Mouse (Mus musculus): ENCODE data around the gene Nusap1.
"Not testable (repeated sequence)": the region's sequence is repeated elsewhere in the genome, so short reads cannot be mapped to it uniquely, and the experiment has no call there.

Nusap1 gene

DNA sequence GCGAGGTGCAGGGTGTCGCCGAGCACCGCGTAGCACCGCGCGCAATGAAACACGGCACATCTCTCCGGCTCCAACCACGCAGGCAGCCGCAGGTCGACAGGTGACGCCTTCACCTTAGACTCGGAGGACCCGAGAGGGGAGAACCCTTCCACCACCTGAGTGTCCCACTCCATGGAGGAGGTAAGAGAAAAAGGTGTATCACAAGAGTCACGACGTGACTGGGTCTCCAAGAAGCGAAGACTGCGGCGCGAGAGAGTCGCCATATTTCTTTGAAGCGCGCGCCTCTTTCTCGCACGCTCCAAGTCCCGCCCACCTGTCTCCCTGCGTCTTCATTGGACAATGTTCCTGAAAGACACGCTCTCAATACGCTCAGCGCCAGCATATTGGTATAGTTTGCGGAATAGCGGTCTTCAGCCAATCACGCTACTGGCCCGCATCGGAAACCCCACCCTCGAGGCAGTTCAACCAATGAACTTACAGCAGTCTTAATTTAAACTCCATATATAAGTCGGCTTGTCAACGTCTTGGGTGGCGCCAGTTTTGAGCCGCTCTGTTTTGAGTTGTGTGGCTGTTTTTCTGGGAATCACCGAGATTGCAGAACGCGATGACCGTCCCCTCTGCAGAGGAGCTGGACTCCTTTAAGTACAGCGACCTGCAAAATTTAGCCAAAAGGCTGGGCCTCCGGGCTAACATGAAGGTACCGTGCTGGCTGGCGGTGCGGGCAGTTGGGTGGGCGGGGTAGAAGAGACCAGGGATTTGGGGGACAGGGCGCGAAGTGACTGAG is at the start of gene Nusap1, which contains the start of gene Oip5:
Gene Nusap1, plus strand, starts transcription at position 100 of the 784 bp plus-strand sequence.
Gene Oip5, minus strand, starts transcription at position 271 of the 784 bp plus-strand sequence.
- peak; percentile 91 to 97 for DNase-seq (ENCODE audit: low spot score in 2 of 2)

DNA sequence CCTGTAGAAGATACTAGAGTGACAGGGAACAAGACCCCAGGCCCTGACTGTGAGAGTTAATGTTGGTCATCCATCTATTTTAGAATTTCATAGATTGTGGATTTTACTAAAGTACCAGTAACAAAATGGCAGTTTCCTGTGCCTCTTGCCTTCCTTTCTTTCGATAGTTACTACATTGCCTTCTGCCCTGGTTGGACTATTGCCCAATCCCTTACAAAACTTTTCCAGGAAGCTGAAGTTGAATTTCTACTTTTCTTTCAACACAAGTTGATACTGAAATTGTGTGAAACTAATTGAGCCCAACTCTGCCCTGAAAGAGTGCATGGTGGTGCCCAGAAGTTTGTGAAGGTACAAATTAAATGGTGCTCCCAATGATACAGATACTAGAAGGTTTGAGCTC is 45.6 kb upstream of the Nusap1 start:
- DNase-seq (ENCODE audit: low spot score in 2 of 2): no peak

DNA sequence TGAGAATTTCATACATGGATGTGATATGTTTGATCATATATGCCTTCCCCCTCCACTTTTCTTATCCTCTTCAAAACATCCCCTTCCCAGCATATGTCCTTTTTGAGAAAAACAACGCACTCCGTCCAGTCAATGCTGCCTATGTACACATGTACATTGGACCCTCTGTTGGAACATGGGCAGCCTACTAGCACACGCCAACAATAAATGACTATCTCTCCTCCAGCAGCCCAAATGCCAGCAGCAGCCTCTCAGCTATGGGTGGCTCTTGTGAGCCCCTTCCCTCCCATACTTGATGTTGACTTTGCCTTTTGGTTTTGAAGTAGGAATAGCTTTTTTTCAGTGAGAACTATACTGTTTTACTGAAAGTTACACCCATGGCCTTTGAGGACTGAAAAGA is 36.5 kb upstream of the Nusap1 start:
- no peak for DNase-seq (ENCODE audit: low spot score in 2 of 2)

DNA sequence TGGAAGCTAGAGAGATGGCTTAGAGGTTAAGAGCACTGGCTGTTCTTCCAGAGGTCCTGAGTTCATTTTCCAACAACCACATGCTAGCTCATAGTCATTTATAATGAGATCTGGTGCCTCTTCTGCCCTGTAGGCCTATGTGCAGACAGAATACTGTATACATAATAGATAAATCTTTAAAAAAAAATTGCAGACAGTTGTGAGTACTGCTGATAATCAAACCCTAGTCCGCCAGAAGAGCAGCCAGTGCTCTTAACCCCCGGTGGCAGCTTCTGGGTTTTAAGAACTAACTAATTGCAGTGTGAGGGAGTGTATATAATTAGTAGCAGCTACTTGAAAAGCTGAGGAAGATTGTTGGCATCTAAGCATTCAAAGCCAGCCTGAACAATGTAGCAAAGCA is 34.7 kb upstream of the Nusap1 start:
- no peak for DNase-seq (ENCODE audit: low spot score in 2 of 2)

DNA sequence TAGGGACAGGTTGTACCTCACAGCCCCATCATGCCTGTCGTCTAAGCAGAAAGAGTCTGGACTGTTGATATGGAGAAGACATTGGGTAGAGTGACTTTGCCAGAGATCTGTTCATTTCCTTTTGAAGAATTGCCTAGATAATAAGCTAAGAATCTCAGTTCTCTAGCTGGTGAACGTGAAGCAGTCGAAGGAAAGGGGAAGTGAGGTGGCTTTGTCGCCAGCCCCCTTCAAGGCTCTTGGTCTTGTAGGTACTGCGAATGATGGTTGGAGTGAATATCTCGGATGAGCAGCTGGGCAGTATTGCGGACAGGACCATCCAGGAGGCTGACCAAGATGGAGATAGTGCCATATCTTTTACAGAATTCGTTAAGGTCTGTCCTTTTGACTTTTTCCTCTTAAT is 33.8 kb upstream of the Nusap1 start:
- no peak for DNase-seq (ENCODE audit: low spot score in 2 of 2)

DNA sequence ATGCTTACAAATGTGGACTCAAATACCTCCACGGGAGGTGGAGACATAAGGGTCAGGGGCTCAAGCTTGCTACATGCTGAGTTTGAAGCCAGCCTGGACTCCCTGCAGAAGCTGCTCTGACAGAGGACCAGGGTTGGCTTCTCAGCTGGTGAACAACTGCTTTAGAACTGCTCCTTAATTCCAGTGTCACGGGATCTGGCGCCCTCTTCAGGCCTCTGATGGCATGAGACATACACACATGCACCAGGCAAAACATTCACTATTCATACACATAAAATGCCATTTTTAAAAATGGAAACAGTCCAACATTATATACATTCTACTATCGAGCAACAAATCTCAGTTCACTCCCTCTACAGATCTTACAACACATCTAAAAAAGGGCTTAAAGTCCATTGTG is 30.7 kb upstream of the Nusap1 start:
- peak; percentile 68 to 88 for DNase-seq (ENCODE audit: low spot score in 2 of 2)

DNA sequence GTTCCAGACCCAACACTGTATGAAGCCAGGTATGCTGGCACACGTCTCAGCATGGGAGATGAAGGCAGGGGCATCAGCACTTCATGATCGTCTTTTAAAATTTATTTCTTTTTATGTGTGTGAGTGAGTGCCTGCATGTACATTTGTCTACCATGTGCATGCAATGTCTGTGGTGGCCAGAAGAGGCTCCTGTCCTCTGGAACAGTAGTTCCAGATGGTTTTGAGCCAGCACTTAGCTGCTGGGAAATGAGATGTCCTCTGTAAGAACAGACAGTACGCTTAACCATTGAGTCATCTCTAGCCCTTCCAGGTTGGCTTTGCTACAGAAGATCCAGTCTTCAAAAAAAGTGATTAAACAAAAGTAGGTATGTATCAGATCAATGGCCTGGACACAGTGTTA is 26.9 kb upstream of the Nusap1 start:
- peak in 1 of 2 experiments; percentile 44 for DNase-seq (ENCODE audit: low spot score in 2 of 2)

DNA sequence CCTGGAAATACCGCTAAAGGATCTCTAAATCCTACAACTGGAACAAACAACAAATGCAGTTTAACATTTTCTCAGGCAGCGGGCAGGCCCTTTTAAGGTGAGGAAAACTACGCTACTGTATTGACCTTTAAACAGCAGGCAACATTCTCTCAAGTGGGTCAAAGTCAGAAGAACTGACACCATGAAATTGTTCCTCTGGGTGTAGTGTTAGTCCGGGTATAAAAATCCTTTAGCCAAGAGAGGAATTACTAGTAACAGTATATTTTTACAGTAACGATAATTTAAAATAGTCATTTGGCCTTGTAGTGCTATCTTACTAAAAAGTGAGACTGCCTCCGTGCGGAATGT is 24.4 kb upstream of the Nusap1 start:
- no peak for DNase-seq (ENCODE audit: low spot score in 2 of 2)

DNA sequence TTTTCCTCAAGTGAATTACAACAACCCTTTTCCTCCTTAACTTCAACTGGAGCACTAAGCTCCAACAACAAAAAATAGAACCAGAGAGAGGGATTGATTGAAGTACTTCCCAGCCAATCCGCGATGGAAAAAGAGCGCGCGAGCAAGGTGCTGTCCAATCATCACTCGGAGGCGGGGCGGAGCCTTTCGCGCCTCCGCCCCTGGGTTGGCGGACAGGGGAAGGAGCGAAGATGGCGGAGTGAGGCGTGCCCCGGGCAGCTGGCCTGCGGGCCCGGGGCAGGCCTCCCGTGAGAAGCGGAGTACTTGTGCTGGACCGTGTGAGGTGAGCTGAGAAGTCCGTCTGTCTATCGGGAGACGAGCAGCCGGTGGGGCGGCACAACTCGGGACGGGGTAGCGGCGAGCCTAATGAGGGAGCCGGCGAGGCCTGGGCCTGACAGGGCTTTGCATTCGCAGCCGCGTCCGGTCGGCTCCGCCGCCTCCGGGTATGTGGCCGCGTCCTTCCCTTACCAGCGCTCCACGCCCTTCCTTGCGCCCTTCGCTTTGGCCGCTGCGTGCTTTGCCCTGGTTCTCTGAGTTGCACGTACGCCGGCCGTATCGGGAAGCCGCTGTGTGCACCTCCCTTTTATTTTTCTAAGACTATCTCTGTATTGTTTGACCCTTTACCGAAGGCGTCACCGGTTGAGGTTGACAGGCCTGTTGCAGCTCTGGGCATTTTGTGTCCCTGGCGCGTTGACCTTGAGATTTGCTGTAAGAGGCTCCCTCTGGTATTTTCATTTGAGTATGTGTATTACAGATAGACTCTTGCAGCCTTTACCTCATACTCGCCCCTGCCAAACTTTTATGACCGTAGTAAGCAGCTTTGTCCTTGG is 23.8 kb upstream of the Nusap1 start:
- peak; percentile 97 to 98 for DNase-seq (ENCODE audit: low spot score in 2 of 2)

DNA sequence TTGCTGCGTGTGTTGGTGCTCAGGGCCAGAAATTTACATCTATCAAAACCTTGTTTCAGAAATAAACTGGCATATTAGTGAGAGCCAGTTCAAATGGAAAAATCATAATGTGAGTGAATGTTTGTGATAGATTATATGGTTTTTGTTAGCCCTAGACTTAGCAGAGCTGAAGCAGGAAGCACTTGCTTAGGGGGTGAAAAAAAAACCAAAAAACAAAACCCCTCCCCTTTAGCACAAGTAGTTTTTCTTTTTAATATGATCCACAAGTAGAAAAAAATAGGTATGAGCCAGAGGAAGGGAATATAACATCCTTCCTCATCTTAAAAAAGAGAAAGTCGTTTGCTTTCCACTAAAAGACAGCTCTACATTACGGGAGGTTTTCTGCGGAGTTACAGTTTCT is 22.8 kb upstream of the Nusap1 start:
- DNase-seq (ENCODE audit: low spot score in 2 of 2): no peak

DNA sequence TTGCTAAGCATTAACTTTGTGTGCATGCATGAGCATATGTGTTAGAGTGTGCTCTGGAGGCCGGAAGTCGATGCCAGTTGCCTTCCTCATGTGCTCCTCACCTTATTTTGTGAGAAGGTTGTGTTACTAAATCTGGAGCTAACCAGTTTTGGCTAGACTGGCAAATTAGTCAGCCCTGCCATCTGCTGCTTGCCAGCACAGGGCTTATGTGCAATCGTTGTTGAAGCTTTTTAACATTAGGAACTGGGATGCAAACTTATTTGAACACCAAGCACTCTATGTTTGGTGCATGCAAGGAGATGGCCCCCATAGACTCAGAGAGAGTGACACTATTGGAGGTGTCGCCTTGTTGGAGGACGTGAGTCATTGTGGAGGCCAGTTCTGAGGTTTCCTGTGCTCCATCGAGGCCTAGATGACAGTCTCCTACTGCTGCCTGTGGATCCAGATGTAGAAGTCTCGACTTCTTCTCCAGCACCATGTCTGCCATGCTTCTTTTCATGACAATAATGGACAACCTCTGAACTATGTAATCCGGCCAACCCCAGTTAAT is 21.2 kb upstream of the Nusap1 start:
- no peak for DNase-seq (ENCODE audit: low spot score in 2 of 2)

DNA sequence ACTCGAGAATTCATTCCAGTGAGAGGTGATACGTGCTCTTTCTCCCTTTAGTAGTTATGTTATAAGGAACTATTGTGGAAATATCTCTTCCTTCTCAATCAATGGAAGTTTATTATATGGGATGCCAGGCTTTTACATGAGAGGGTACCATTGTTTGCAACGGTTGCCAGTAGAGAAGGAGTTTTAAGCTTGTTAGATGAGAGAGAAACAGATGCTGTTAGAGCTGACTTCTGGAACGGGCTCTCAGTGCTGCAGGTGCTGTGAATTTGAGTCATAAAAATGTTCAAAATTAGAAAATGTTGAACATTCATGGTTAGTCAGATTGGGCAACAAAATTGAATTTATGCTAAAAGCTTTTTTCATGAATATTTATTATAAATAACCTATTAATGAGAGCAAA is 17.1 kb upstream of the Nusap1 start:
- no peak for DNase-seq (ENCODE audit: low spot score in 2 of 2)

DNA sequence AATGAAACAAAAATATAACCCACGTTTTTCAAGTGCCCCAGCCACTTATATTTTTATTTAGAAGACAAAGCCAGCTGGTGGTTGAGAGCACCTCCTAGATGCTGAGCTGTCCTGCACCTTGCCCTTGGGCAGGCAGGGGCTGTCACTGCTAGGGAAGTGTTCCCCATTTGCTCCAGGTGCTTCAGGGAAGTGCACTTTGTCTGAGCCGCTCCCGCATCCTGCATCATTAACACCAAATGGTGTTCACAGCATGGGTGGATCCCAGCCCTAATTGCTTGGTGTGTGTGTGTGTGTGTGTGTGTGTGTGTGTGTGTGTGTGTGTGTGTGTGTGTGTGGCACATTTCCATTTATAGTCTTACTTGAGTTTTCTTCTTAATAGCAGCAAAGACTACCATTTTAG is 16.5 kb upstream of the Nusap1 start:
- not testable (repeated sequence) for DNase-seq (ENCODE audit: low spot score in 2 of 2)

DNA sequence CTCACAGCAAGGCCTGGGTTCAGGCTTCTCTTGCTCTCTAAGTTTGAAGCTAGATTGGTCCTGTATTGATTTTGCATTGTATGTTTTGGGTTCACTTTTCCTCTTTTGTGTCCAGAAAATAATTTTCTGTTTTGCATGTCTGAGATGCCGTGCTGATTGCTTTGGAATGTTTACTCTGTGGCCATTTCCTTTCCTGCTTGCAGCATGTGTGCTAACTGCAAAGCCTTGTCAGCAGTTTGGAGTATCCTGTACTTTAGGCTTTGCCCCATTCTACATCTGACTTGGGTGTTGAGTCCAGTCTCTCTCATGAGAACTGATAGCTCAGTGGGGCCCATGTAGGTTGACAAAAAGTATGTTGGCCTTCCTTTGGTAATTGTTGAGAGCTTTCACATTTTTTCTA is 15.6 kb upstream of the Nusap1 start:
- DNase-seq (ENCODE audit: low spot score in 2 of 2): no peak

DNA sequence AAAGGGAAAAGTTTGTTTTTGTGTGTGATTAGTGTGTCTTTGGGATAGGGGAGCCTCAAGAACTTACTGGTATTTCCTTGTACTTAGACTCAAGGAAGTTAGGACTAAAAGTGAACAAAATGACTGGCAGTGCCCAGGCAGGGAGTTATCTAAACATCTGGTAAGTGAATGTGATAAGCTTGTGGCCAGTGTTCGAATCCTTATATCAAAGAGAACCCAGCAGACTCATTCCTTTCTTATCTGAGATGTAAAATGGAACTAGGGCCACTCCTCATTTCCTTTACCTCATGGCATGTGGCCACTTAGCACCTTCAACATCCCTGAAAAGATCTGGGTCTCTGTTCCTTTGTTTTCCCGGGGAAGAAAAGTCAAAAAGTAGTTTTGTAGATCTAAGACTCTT is 14.2 kb upstream of the Nusap1 start:
- no peak for DNase-seq (ENCODE audit: low spot score in 2 of 2)

DNA sequence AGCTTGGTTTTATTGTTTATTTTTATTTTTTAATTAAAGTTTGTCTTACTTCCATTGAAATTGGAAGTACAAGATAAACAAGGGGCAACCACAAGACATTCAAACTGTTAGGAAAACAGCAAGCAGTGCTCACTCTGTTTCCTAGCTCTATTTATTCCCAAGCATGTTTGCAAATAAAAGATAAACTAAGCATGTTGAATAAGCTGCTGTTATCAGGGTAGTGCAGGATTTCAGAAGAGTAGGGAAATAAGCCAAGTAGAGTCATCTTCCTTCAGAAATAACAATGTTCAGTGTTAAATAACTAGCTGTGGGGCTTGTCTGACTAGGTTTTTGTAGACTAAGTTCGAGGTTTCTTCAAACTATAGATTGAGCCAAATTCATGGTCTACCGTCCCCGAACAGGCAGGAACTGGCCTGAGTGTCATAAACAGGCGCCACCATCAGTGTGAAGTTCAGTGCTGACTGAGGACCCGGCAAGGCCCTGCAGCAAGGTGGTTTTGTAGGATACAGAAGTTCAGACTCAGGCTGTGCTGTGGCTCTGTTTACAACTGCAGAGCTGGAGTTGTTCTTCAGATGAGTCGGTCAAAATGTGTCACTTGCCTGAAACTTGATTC is 12.6 kb upstream of the Nusap1 start:
- DNase-seq (ENCODE audit: low spot score in 2 of 2): peak; percentile 58 to 59

DNA sequence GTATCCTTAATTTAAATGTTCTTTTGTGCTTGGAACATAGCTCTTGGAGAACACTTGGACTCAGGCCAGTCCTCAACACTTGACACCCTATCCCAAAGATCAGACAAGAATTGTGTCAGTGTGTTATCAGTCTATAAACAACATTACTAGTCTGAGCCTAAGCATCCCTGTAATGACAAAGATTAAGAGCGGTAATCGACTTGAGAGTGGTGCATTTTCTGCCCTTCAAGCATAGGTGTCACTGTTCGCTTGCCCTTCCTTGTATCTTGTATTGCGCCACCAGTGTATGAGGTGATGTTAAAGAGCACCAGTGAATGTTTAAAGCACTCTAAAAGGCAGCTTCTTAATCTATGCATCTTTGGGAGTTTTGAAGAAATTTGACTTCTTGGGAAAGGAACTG is 11.1 kb upstream of the Nusap1 start:
- DNase-seq (ENCODE audit: low spot score in 2 of 2): no peak

DNA sequence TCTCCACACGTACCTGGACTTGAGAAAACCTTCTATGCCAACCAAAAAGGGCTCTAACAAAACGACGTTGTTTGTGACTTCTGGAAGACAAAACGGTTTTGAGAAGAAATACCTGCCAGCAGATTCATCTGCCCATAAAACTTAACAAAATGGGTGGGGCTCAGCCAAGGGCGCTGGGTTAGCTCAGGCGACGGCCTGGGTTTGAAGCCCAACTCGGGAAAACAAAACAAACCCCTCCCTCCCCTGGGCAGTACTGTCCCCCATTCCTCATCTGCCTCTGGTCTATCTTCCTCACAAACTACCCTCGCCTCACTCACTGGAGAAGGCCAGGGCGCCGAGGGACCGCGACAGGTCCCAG is 278 bp upstream of the Nusap1 start:
- DNase-seq (ENCODE audit: low spot score in 2 of 2): no peak

DNA sequence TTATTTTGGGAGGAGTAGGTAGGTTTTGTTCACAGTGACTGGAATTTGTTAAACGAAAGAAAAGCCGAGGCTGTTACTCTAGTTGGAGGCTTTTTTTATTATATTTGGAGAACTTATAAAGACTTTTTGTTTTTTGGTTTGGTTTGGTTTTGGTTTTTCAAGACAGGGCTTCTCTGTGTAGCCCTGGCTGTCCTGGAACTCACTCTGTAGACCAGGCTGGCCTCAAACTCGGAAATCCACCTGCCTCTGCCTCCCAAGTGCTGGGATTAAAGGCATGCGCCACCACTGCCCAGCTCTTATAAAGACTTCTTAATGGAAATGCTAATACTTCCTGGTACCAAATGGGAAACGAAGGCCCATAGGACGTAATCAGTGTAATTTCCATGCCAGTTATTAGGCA is 904 bp downstream of the Nusap1 start:
- DNase-seq (ENCODE audit: low spot score in 2 of 2): not testable (repeated sequence)

DNA sequence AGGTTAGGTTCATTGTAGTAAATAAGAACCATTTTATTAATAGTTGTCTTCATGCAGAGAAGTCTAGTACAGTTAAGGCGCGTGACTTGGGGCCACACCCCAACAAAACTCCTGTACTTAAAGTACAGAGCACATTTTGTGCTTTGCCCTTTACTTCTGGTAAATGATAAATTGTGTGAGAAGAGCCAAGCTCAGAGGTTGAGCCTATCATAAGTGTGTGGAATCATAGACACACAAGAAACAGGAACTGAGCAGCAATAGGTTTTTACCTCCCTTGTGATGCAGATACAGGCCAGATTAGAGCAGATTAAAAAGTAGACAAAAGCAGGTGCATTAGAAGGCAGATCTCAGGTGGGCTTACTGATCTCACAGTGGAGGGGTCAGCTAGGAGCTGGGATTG is 3.2 kb downstream of the Nusap1 start:
- DNase-seq (ENCODE audit: low spot score in 2 of 2): no peak

DNA sequence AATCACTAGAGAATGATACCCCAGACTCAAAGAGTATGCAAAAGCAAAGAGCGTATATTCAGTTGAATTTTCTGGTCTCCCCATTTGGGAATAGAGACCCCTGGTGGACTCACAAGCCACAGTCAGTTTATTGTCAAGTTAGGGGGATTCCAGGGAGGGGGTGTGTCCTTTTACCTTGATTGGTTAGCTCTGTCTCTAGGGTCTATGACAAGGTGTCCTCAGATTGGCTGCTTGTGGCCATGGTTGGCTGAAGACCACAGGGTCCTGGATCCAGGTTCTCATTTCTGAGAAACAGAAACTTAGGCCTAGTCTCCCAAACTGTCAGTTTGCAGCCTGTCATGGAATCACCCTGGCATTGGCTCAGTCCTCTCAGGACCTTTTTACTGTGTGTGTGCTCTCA is 18.7 kb downstream of the Nusap1 start:
- no peak for DNase-seq (ENCODE audit: low spot score in 2 of 2)

DNA sequence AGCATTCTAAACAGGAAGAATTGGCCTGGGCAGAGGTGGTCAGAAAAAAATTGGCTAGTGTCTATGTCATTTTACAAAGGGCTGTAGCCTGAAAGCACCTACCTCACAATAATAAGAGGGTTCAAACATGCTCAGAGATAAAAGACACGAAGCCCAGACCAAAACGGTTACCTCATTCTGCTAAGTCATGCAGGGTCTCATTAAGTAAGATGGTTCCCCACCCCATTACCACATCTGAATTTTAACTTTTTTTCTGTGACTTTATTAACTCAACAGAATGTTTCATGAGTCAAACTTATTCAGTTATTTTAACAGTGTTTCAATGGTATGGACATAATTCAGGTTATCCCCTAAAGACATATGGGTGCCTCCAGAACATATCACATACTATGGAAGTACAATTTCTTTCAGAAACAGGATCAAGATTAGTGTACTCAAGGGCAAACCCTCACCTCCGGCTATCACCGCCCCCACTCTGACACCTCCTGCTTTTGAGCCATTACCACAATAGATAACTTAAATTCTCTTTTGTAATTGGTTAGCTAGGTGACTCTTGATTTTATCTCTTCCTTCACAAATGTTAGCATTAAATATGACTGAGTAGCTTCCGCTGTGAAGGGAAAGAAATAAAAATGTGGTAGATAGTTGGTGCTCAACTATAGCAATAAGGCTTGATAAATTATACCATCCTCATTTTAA is 23.3 kb downstream of the Nusap1 start:
- no peak for DNase-seq (ENCODE audit: low spot score in 2 of 2)
